Mouse (Mus musculus) spleen, adult 18-20 months (tissue): ENCODE results near the gene Poc1a.

Experiments used
- DNase-seq, 2 experiments: peaks; one replicate each; pipeline ENCODE4 v3.0.0; 2022; ENCODE audit warnings: mixed read lengths in 2 of 2

Gene Poc1a

GRCm38 (mm10) chr9:106339730-106340129, 58.9 kb downstream of the Poc1a start:
- DNase-seq: no peak

- DNase-seq: no peak
Observed at GRCm38 (mm10) chr9:106340501-106341312, 59.8 kb downstream of the Poc1a start.

- DNase-seq: no peak
Observed at GRCm38 (mm10) chr9:106341313-106341686, 60.4 kb downstream of the Poc1a start.

GRCm38 (mm10) chr9:106342573-106342972, 61.7 kb downstream of the Poc1a start:
- no peak for DNase-seq

- no peak for DNase-seq
Observed at GRCm38 (mm10) chr9:106345167-106345566, 64.3 kb downstream of the Poc1a start.

- DNase-seq: no peak
Observed at GRCm38 (mm10) chr9:106345630-106346029, 64.8 kb downstream of the Poc1a start.

- DNase-seq: no peak
Observed at GRCm38 (mm10) chr9:106348281-106348680, 67.4 kb downstream of the Poc1a start.

- DNase-seq: peak; percentile 27 to 55
Observed at GRCm38 (mm10) chr9:106349075-106349474, 68.2 kb downstream of the Poc1a start.

GRCm38 (mm10) chr9:106351178-106351577, 70.3 kb downstream of the Poc1a start:
- no peak for DNase-seq

- DNase-seq: no peak
Observed at GRCm38 (mm10) chr9:106353779-106354178, 72.9 kb downstream of the Poc1a start.

- no peak for DNase-seq
Observed at GRCm38 (mm10) chr9:106354810-106355209, 73.9 kb downstream of the Poc1a start.

GRCm38 (mm10) chr9:106355217-106355974, 74.5 kb downstream of the Poc1a start:
- no peak for DNase-seq

- no peak for DNase-seq
Observed at GRCm38 (mm10) chr9:106355975-106356286, 75.1 kb downstream of the Poc1a start.

GRCm38 (mm10) chr9:106356323-106356844, 75.5 kb downstream of the Poc1a start:
- no peak for DNase-seq

- no peak for DNase-seq
Observed at GRCm38 (mm10) chr9:106357167-106357566, 76.3 kb downstream of the Poc1a start.

GRCm38 (mm10) chr9:106359297-106359696, 78.4 kb downstream of the Poc1a start:
- no peak for DNase-seq

- DNase-seq: no peak
Observed at GRCm38 (mm10) chr9:106361140-106361539, 80.3 kb downstream of the Poc1a start.

- DNase-seq: no peak
Observed at GRCm38 (mm10) chr9:106365333-106365732, 84.5 kb downstream of the Poc1a start.

GRCm38 (mm10) chr9:106366188-106366587, 85.3 kb downstream of the Poc1a start:
- no peak for DNase-seq

- DNase-seq: no peak
Observed at GRCm38 (mm10) chr9:106367001-106367400, 86.1 kb downstream of the Poc1a start.

GRCm38 (mm10) chr9:106367592-106368111, 86.8 kb downstream of the Poc1a start:
- DNase-seq: peak; percentile 97 to 98

GRCm38 (mm10) chr9:106368112-106368717, 87.4 kb downstream of the Poc1a start, which contains the start of gene Dusp7:
Dusp7 (plus strand) TSS chr9:106368632.
- peak; percentile 75 to 80 for DNase-seq

- peak; percentile 46 to 61 for DNase-seq
Observed at GRCm38 (mm10) chr9:106368831-106369501, 88.1 kb downstream of the Poc1a start.
